Mouse (Mus musculus) C2C12 (cell line): Measurements from ENCODE around the gene Fuca1.

Source experiments
- CTCF ChIP-seq: IDR thresholded peaks from one replicate; pipeline ENCODE4 v1.5.1; 2011; ENCODE audit not compliant: control insufficient read depth, insufficient read depth, insufficient read length
- MAX ChIP-seq: IDR thresholded peaks from one replicate; pipeline ENCODE4 v1.6.1; 2011; ENCODE audit warnings: mild to moderate bottlenecking, control low read depth
- MYOD1 ChIP-seq: IDR thresholded peaks from one replicate; pipeline ENCODE4 v1.6.1; 2011; ENCODE audit warnings: low read depth; ENCODE audit not compliant: control insufficient read depth, insufficient read length
- MYOG ChIP-seq: IDR thresholded peaks from one replicate; pipeline ENCODE4 v1.6.1; 2011; ENCODE audit not compliant: control insufficient read depth, insufficient read length; ENCODE audit errors: extremely low read depth
- USF1 ChIP-seq: IDR thresholded peaks from one replicate; pipeline ENCODE4 v1.6.1; 2011; ENCODE audit warnings: low read depth, mild to moderate bottlenecking, control low read depth, moderate library complexity

- TF ChIP-seq CTCF (no peak), MYOG (no peak), USF1 (no peak), MYOD1 (no peak), MAX (no peak)
Measured at GRCm38 (mm10) chr4:135948142-135948541, 27.6 kb downstream of the Fuca1 start.
